Mouse (Mus musculus): ENCODE data around the gene Tldc1. TPM values are rescaled to one million over a fixed set of nuclear protein-coding genes. Genes with fewer than 3 reads are reported as not detected.

Tldc1 gene
- total RNA-seq (2014; rRNA removed) (21.0 and 21.1 TPM in 2 replicates), polyA plus RNA-seq (2015; fragmentation: Nextera tagmentation; extraction: Ambion mirVana) (6.8 and 9.4 TPM in 2 replicates)

GRCm38 (mm10) chr8:119778263-119778662, at the start of gene Tldc1:
Tldc1 (minus strand) TSS chr8:119778416.
- peak within 1 kb of the TSS; percentile 91 for H3K4me2 ChIP-seq (ENCODE audit: low read depth)
- no peaks in the 10 kb centered on the region for H3K36me3 ChIP-seq (ENCODE audit: insufficient read depth)
- whole genome bisulfite sequencing, result under 1% methylated on average over 18 of the region's 18 CpGs
- DNase-seq, result peak; percentile 98
- H3K4me1 ChIP-seq (ENCODE audit: insufficient read depth), result peaks cover 15% of the 10 kb centered on the region
- peak within 1 kb of the TSS; percentile 71 for H3K4me3 ChIP-seq (ENCODE audit: low read depth, low read length)
- H3K27ac ChIP-seq (ENCODE audit: low read depth, low read length), result peak within 1 kb of the TSS; percentile 83
- H3K9ac ChIP-seq, result peak within 1 kb of the TSS; percentile 85
- no peaks in the 10 kb centered on the region for H3K9me3 ChIP-seq (ENCODE audit: low read length)
- no peaks in the 10 kb centered on the region for H3K27me3 ChIP-seq (ENCODE audit: insufficient read depth, low read length)
- no peak for TF ChIP-seq CTCF (IDR thresholded peaks at IDR 0.05; ENCODE audit: low read depth)
- ATAC-seq, result peak; percentile 98

DNA sequence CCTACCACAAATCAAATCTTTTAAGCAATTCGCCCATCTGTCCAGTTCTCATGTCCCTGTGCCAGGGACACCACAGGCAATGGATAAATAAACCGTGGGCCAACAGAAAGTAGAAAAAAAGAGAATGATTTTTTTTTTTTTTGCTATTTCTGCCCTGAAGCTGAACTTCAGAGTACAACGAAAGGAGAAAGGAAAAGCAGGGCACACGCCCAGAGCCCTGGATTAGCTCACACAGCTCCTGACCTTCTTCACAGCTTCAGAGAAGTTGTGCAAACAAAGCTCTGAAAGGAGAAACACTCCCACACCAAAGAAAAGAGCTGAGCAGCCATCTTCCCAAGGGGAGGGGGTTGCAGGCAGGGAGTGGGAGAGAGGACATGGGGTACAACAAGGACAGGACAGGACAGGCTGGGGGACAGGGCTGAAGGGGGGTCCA, 49.5 kb upstream of the Tldc1 start:
- peaks cover 18% of the 10 kb centered on the region for H3K4me1 ChIP-seq (ENCODE audit: insufficient read depth)

GRCm38 (mm10) chr8:119826982-119827381, 48.8 kb upstream of the Tldc1 start:
- Histone ChIP-seq H3K27ac (ENCODE audit: low read depth, low read length) (no peak overlapping the region), H3K4me3 (ENCODE audit: low read depth, low read length) (no peak overlapping the region), H3K4me2 (ENCODE audit: low read depth) (no peak overlapping the region), H3K36me3 (ENCODE audit: insufficient read depth) (peaks cover 6% of the 10 kb centered on the region), H3K27me3 (ENCODE audit: insufficient read depth, low read length) (no peaks in the 10 kb centered on the region), H3K9me3 (ENCODE audit: low read length) (no peaks in the 10 kb centered on the region), H3K4me1 (ENCODE audit: insufficient read depth) (peaks cover 12% of the 10 kb centered on the region), H3K9ac (no peak overlapping the region)
- DNase-seq (no peak), ATAC-seq (no peak)
- TF ChIP-seq CTCF (IDR thresholded peaks at IDR 0.05; ENCODE audit: low read depth), result no peak
- WGBS, result 84% methylated on average over 5 of the region's 5 CpGs

More for the DNA sequence above, 49.5 kb upstream of the Tldc1 start:
- Histone ChIP-seq H3K36me3 (ENCODE audit: insufficient read depth) (no peaks in the 10 kb centered on the region; the same call in 1 of the 2 replicates), H3K4me2 (ENCODE audit: low read depth) (no peak overlapping the region), H3K4me3 (ENCODE audit: low read depth, low read length) (no peak overlapping the region), H3K9ac (no peak overlapping the region), H3K9me3 (ENCODE audit: low read length) (no peaks in the 10 kb centered on the region), H3K27ac (ENCODE audit: low read depth, low read length) (no peak overlapping the region), H3K27me3 (ENCODE audit: insufficient read depth, low read length) (no peaks in the 10 kb centered on the region)
- no peak for TF ChIP-seq CTCF (IDR thresholded peaks at IDR 0.05; ENCODE audit: low read depth)
- DNase-seq (no peak), ATAC-seq (no peak)
- 26% methylated on average over 4 of the region's 4 CpGs for WGBS

DNA sequence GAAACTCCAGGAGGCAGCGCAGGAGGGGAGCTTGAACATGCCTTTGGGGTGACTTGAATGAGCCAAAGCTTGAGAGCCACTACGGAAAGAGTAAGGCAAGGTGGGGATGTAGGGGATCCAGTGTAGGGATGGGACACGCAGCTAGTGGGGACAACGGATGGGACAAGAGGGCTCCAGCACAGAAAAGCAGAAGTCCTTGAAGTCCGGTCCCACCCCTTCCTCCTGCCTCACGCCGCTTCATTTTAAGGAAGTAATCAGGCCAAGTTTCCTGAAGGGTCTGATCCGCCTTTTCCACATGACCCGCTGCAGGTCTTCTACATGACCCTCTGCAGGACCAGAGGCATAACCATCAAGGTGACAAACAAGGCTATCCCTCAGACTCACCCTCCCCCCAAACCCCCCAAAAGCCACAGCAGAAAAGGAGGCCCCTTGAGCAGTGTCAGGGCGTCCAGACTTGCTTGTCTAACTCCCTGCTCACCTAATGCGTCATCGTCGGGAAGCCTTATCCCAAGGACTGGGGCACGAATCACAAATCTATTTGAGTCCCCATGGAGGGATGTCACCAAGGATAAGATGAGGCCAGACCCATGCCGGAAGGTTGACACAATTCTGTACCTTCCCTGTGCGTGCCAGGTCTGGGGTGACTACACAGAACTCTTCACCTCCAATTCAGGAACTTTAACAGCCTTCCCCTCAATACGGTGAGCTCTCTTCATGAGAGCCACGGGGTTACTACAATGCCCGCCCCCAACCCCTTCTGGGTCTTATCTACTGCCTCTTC, 47.9 kb upstream of the Tldc1 start:
- Histone ChIP-seq H3K9me3 (ENCODE audit: low read length) (no peaks in the 10 kb centered on the region), H3K4me1 (ENCODE audit: insufficient read depth) (0 out of 2 replicates have a peak, but pooled peaks cover 4% of the 10 kb centered on the region), H3K4me2 (ENCODE audit: low read depth) (no peak overlapping the region), H3K27me3 (ENCODE audit: insufficient read depth, low read length) (no peaks in the 10 kb centered on the region), H3K9ac (no peak overlapping the region), H3K27ac (ENCODE audit: low read depth, low read length) (no peak overlapping the region), H3K4me3 (ENCODE audit: low read depth, low read length) (no peak overlapping the region), H3K36me3 (ENCODE audit: insufficient read depth) (peaks cover 11% of the 10 kb centered on the region)
- DNase-seq (no peak), ATAC-seq (no peak)
- TF ChIP-seq CTCF (IDR thresholded peaks at IDR 0.05; ENCODE audit: low read depth), result no peak
- WGBS, result 89% methylated on average over 19 of the region's 19 CpGs

DNA sequence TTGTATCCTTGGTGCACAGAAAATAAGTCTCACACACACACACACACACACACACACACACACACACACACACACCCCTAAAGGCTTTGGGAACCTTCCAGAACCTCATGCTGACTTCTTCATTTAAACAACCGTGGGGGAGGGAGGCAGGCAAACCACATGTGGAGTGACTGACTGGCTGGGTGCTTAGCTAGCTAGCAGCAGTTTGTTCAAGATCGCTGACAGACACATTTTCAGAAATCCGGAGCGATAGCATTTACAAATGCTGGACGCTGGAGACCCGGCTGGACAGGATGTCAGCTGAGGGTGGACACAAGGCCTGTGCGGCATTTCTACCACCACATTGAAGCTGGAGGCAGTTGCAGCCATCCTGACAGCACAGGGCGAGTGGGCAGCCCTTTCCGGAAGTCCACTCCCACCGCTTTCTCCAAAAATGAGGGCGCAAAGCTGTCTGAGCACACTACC, 46.6 kb upstream of the Tldc1 start:
- DNase-seq (no peak), ATAC-seq (no peak)
- Histone ChIP-seq H3K4me3 (ENCODE audit: low read depth, low read length) (no peak overlapping the region), H3K27me3 (ENCODE audit: insufficient read depth, low read length) (no peaks in the 10 kb centered on the region), H3K9me3 (ENCODE audit: low read length) (no peaks in the 10 kb centered on the region), H3K9ac (no peak overlapping the region), H3K4me2 (ENCODE audit: low read depth) (no peak overlapping the region), H3K27ac (ENCODE audit: low read depth, low read length) (no peak overlapping the region), H3K4me1 (ENCODE audit: insufficient read depth) (0 out of 2 replicates have a peak, but pooled peaks cover 4% of the 10 kb centered on the region), H3K36me3 (ENCODE audit: insufficient read depth) (peaks cover 16% of the 10 kb centered on the region)
- 83% methylated on average over 11 of the region's 11 CpGs for WGBS
- no peak for TF ChIP-seq CTCF (IDR thresholded peaks at IDR 0.05; ENCODE audit: low read depth)

DNA sequence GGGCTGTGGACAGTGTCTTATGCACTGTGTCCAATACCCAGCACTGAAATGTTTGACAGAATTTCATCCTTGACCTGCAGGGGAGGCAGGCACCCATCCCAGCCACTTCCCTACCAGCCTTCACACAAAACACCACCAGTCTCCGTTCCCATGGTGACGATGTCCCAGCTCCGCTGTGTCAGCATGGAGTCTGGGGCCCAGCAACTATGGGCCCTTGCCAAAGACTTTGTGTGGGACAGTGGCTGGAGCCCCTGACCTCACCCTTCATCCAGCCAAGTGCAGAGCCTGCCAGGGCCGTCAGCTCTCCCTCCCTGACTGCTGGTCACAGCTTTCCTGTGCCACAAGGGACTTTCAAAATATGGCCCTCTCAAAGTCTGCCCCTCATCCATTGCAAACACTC, 45.9 kb upstream of the Tldc1 start:
- ATAC-seq (peak; percentile 69), DNase-seq (no peak)
- peaks cover 16% of the 10 kb centered on the region for H3K36me3 ChIP-seq (ENCODE audit: insufficient read depth)
- H3K9ac ChIP-seq, result no peak overlapping the region
- no peaks in the 10 kb centered on the region for H3K9me3 ChIP-seq (ENCODE audit: low read length)
- H3K27ac ChIP-seq (ENCODE audit: low read depth, low read length), result 0 out of 2 replicates have a peak overlapping the region, but pooled peaks have one; percentile 15
- no peaks in the 10 kb centered on the region for H3K27me3 ChIP-seq (ENCODE audit: insufficient read depth, low read length)
- H3K4me1 ChIP-seq (ENCODE audit: insufficient read depth), result 0 out of 2 replicates have a peak, but pooled peaks cover 4% of the 10 kb centered on the region
- 46% methylated on average over 4 of the region's 4 CpGs for WGBS
- no peak for TF ChIP-seq CTCF (IDR thresholded peaks at IDR 0.05; ENCODE audit: low read depth)
- no peak overlapping the region for H3K4me2 ChIP-seq (ENCODE audit: low read depth)
- no peak overlapping the region for H3K4me3 ChIP-seq (ENCODE audit: low read depth, low read length)

- 0 out of 2 replicates have a peak, but pooled peaks cover 2% of the 10 kb centered on the region for H3K4me1 ChIP-seq (ENCODE audit: insufficient read depth)
- no peak overlapping the region for H3K4me2 ChIP-seq (ENCODE audit: low read depth)
- ATAC-seq (no peak), DNase-seq (no peak)
- H3K9ac ChIP-seq, result no peak overlapping the region
- H3K27ac ChIP-seq (ENCODE audit: low read depth, low read length), result peak overlapping the region; percentile 15; the same call in 1 of the 2 replicates
- no peaks in the 10 kb centered on the region for H3K27me3 ChIP-seq (ENCODE audit: insufficient read depth, low read length)
- H3K9me3 ChIP-seq (ENCODE audit: low read length), result no peaks in the 10 kb centered on the region
- no peak overlapping the region for H3K4me3 ChIP-seq (ENCODE audit: low read depth, low read length)
- H3K36me3 ChIP-seq (ENCODE audit: insufficient read depth), result peaks cover 16% of the 10 kb centered on the region
- no peak for TF ChIP-seq CTCF (IDR thresholded peaks at IDR 0.05; ENCODE audit: low read depth)
- WGBS, result 93% methylated on average over 9 of the region's 9 CpGs
Observed at GRCm38 (mm10) chr8:119823278-119823677, 45.1 kb upstream of the Tldc1 start.

All from forebrain, postnatal 0 days (tissue).